Mouse (Mus musculus) heart, embryonic 11.5 days (tissue): Measurements from ENCODE around the gene Mef2d. TPM values are rescaled to one million over a fixed set of nuclear protein-coding genes. Genes with fewer than 3 reads are reported as not detected.

Experiments
- ATAC-seq: fragments of 200-750 bp; cut with Nextera tagmentation; replicated peaks from 2 replicates; pipeline ENCODE4 v1.8.0; 2017; ENCODE audit warnings: moderate library complexity; ENCODE audit not compliant: insufficient number of reproducible peaks, low FRiP score, low TSS enrichment
- H3K27ac ChIP-seq: fragments of 300-500 bp; sonication (generic); 2 replicates; pipeline ENCODE4 v1.5.1; 2014; ENCODE audit warnings: mild to moderate bottlenecking, low read depth, low read length
- H3K27me3 ChIP-seq: fragments of 300-500 bp; sonication (generic); 2 replicates; pipeline ENCODE4 v1.6.1; 2014; ENCODE audit warnings: mild to moderate bottlenecking, low read length, mixed read lengths; ENCODE audit not compliant: control insufficient read depth, insufficient read depth
- H3K36me3 ChIP-seq: fragments of 300-500 bp; sonication (generic); 2 replicates; pipeline ENCODE4 v1.6.1; 2014; ENCODE audit warnings: mild to moderate bottlenecking, low read length, moderate library complexity, mixed read lengths; ENCODE audit not compliant: control insufficient read depth, insufficient read depth
- H3K4me1 ChIP-seq: fragments of 300-500 bp; sonication (generic); 2 replicates; pipeline ENCODE4 v1.6.1; 2014; ENCODE audit warnings: low read length; ENCODE audit not compliant: control insufficient read depth, insufficient read depth
- H3K4me2 ChIP-seq: fragments of 300-500 bp; sonication (generic); 2 replicates; pipeline ENCODE4 v1.6.1; 2014; ENCODE audit warnings: mild to moderate bottlenecking, moderate library complexity
- H3K4me3 ChIP-seq: fragments of 300-500 bp; sonication (generic); 2 replicates; pipeline ENCODE4 v1.5.1; 2014; ENCODE audit warnings: low read depth, low read length
- H3K9ac ChIP-seq: fragments of 300-500 bp; sonication (generic); 2 replicates; pipeline ENCODE4 v1.6.1; 2014; ENCODE audit warnings: mild to moderate bottlenecking, low read depth, low read length, moderate library complexity
- H3K9me3 ChIP-seq: fragments of 300-500 bp; sonication (generic); replicated peaks from 2 replicates; pipeline ENCODE4 v1.6.1; 2016; ENCODE audit warnings: low read length; ENCODE audit not compliant: control insufficient read depth
- WGBS: fragments of 180-500 bp; shearing (Covaris S2); extraction: QIAGEN DNeasy Blood & Tissue Kit; methylation state at CpG from one replicate; pipeline ENCODE4 v1.1.7; 2014; ENCODE audit not compliant: insufficient replicate concordance; 5-methylcytosine and 5-hydroxymethylcytosine counted together
- microRNA-seq: library from miRNA; unstranded; fragments of <30 nt; microRNA quantifications from one replicate; pipeline ENCODE4, GENCODE M21; 2016; ENCODE audit warnings: borderline number of aligned reads
- polyA plus RNA-seq: library from polyadenylated mRNA; unstranded; fragments of >200 nt; fragmentation: Nextera tagmentation; extraction: Ambion mirVana; gene quantifications from 2 replicates; pipeline ENCODE4 v1.2.1, GENCODE M21; 2014

Mef2d gene
- polyA plus RNA-seq, 1 experiment from 2014 or later, result 39.8 TPM

DNA sequence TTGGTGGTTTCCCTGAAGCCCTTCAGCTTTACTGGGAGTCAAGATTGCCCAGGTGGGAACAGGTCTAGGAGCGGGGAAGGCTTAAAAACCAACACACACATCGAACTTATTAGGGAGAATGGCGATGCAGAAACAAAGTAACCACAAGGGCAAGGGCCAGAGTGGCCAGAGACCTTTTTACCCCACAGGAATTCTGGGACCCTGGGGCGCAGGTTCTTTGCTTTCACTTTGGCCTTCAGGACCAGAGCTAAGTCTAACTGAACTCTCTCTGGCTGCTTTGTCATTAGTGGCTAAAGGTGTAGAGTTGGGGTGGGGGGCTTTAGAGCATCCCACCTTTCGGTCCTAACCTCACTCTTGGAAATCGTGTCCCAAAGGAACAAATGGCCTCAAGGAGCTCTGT is 73.9 kb downstream of the Mef2d start:
- no peak overlapping the region for H3K9ac ChIP-seq
- no peak overlapping the region for H3K27ac ChIP-seq
- peaks cover 3% of the 10 kb centered on the region; the same call in 1 of the 2 replicates for H3K4me1 ChIP-seq
- peak overlapping the region; percentile 35 for H3K4me3 ChIP-seq
- H3K36me3 ChIP-seq, result no peaks in the 10 kb centered on the region
- H3K4me2 ChIP-seq, result peak overlapping the region; percentile 53
- 3% methylated on average over 6 of the region's 6 CpGs for WGBS
- no peaks in the 10 kb centered on the region for H3K9me3 ChIP-seq
- ATAC-seq, result no peak
- peaks cover 94% of the 10 kb centered on the region for H3K27me3 ChIP-seq

DNA sequence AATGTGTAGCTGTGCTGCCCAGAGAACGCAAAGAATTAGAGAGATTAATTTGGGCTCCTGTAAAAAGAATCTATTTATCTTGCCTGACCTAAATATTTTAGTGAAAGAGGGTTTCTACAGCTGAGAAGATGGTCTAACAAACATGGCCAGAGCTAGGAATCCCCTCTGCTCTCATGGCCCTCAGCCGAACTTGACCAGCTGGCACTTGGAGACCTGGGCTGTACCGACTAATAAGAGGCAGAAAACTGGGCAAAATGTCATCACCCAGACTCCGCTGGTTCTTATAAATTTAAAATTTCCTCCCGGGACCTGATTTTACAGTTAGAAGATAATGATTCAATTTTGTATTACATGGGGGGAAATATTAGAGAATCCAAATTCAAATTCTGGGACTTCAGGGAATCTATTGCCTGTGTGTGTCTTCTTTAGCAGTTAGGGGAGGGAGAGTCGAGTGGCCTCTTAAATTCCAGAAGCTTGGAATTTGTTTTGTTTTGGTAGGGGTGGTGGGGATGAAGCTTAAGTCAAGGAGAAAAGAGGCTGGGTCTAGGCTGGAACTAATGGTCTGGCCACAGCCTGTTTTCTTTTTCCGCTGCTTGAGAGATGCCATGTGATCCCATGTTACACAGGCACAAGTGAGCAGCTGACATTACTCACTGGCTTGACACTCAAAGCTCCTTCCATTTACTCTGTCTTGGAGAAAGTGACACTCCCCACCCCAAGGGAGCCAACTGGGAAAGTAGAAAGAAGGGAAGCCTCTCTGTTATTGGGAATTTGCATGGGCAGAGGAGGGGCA is 74.6 kb downstream of the Mef2d start:
- WGBS, result 13% methylated on average over 7 of the region's 7 CpGs
- Histone ChIP-seq H3K4me1 (peaks cover 3% of the 10 kb centered on the region; the same call in 1 of the 2 replicates), H3K4me3 (no peak overlapping the region), H3K27ac (no peak overlapping the region), H3K27me3 (peaks cover 95% of the 10 kb centered on the region), H3K9me3 (no peaks in the 10 kb centered on the region), H3K36me3 (no peaks in the 10 kb centered on the region), H3K4me2 (no peak overlapping the region), H3K9ac (no peak overlapping the region)
- ATAC-seq, result no peak

DNA sequence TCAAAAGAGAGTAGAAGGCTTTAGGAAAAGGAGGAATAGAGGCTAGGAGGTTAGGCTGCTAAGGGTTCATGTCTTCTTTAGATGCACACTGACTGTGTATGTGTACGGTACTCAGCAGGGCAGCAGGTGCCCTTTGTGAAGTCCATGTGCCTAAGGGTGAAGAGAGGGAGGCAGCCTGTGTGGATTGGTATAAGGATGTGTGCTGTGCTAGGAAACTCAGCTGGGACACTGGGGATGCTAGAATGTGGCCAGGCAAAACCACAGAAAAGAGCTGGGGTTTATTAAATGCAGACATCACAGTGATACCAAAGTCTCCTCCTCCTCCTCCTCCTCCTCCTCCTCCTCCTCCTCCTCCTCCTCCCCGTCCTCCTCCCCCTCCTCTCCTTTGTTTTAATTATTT is 75.5 kb downstream of the Mef2d start:
- Histone ChIP-seq H3K4me3 (no peak overlapping the region), H3K4me1 (peaks cover 3% of the 10 kb centered on the region; the same call in 1 of the 2 replicates), H3K36me3 (no peaks in the 10 kb centered on the region), H3K27me3 (peaks cover 93% of the 10 kb centered on the region), H3K9me3 (no peaks in the 10 kb centered on the region), H3K27ac (no peak overlapping the region), H3K4me2 (no peak overlapping the region), H3K9ac (no peak overlapping the region)
- 26% methylated on average over 2 of the region's 2 CpGs for whole genome bisulfite sequencing
- ATAC-seq, result no peak

DNA sequence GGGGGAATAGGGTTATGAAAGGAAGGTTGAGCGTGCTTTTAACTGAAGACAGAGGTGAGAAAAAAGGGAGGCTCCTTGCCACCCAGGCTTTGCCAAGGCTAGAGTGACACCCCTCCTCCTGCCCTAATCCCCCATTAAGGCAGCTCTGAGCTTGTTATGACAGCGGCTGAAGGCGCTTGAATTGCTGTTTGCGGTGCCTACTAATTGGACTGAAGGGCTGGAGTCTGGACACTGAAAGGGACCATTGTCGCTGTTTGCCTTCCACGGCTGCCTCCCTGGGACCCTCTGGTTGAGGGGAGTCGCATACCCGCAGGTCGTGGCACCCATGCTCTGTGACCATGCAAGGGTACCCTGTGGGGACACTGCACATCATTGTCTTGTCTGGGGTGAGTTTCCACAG is 77.8 kb downstream of the Mef2d start:
- H3K4me2 ChIP-seq, result no peak overlapping the region
- H3K9me3 ChIP-seq, result no peaks in the 10 kb centered on the region
- H3K9ac ChIP-seq, result no peak overlapping the region
- no peak overlapping the region for H3K4me3 ChIP-seq
- H3K36me3 ChIP-seq, result no peaks in the 10 kb centered on the region
- 23% methylated on average over 9 of the region's 9 CpGs for WGBS
- H3K4me1 ChIP-seq, result peaks cover 3% of the 10 kb centered on the region; the same call in 1 of the 2 replicates
- peaks cover 88% of the 10 kb centered on the region for H3K27me3 ChIP-seq
- no peak for ATAC-seq
- H3K27ac ChIP-seq, result no peak overlapping the region

DNA sequence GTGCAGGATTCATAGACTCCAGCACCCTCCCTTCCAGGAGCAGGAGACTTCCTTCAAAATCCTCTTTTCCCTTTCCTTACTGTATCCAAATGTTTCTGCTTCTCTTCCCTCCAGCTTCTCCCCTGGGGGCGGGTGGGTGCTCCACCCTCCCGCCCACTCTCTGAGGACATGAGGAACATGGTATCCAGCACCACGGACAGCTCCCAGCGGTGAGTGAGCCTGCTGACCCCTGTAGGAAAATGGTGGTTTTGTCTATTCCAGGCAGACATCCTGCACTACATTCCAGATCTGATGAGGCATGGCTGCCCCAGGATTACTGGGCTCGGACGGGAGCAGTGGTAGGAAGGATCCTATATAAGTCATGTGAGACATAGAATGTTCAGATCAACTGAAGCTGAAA is 78.7 kb downstream of the Mef2d start:
- no peak overlapping the region for H3K4me2 ChIP-seq
- 1% methylated on average over 6 of the region's 6 CpGs for WGBS
- H3K27me3 ChIP-seq, result peaks cover 84% of the 10 kb centered on the region
- no peak overlapping the region for H3K9ac ChIP-seq
- no peak overlapping the region for H3K4me3 ChIP-seq
- H3K9me3 ChIP-seq, result no peaks in the 10 kb centered on the region
- H3K36me3 ChIP-seq, result no peaks in the 10 kb centered on the region
- no peaks in the 10 kb centered on the region for H3K4me1 ChIP-seq
- H3K27ac ChIP-seq, result no peak overlapping the region
- ATAC-seq, result no peak

Small RNA genes lying within 50 kb of the gene (microRNA-seq; reads per million reads assigned to microRNA genes)
- gene Gm25641, result not detected
- gene Mir3093, result not detected
- gene Mir9-1, result not detected

Other genes starting within 250 kb of the Mef2d start
- 172 and 179 TPM in 2 replicates for gene Hdgf, start 236.1 kb upstream of the Mef2d start, polyA plus RNA-seq
- gene Mrpl24, start 222.9 kb upstream of the Mef2d start, polyA plus RNA-seq, result 67.3 and 68.2 TPM in 2 replicates
- gene Isg20l2, start 212.1 kb upstream of the Mef2d start, polyA plus RNA-seq, result 25.0 and 30.2 TPM in 2 replicates
- gene Rrnad1, start 211.7 kb upstream of the Mef2d start, polyA plus RNA-seq, result 14.3 and 14.9 TPM in 2 replicates
- 24.1 and 25.1 TPM in 2 replicates for gene Crabp2, start 193.7 kb upstream of the Mef2d start, polyA plus RNA-seq
- gene Nes, start 171.3 kb upstream of the Mef2d start, polyA plus RNA-seq, result 11.1 and 15.1 TPM in 2 replicates
- gene Bcan, start 142.1 kb upstream of the Mef2d start, polyA plus RNA-seq, result not detected in 2 replicates
- not detected in 2 replicates for gene Hapln2, start 114.8 kb upstream of the Mef2d start, polyA plus RNA-seq
- 22.1 and 23.9 TPM in 2 replicates for gene Gpatch4, start 99.3 kb upstream of the Mef2d start, polyA plus RNA-seq
- gene Naxe, start 83.9 kb upstream of the Mef2d start, polyA plus RNA-seq, result 136 and 149 TPM in 2 replicates
- gene Ttc24, start 64.1 kb upstream of the Mef2d start, polyA plus RNA-seq, result not detected in 2 replicates
- gene Iqgap3, start 60.4 kb upstream of the Mef2d start, polyA plus RNA-seq, result 18.5 and 21.9 TPM in 2 replicates
- 0.10 TPM in 1 of 2 replicates, not detected in the other for gene Rhbg, start 112.3 kb downstream of the Mef2d start, polyA plus RNA-seq
- 0.31 TPM in 1 of 2 replicates, not detected in the other for gene Gm38392, start 144.8 kb downstream of the Mef2d start, polyA plus RNA-seq
- gene Tsacc, start 154.6 kb downstream of the Mef2d start, polyA plus RNA-seq, result 12.8 and 14.9 TPM in 2 replicates
- 491 and 516 TPM in 2 replicates for gene Cct3, start 154.7 kb downstream of the Mef2d start, polyA plus RNA-seq
- gene Glmp, start 182.7 kb downstream of the Mef2d start, polyA plus RNA-seq, result 106 and 118 TPM in 2 replicates
- gene Tmem79, start 193.8 kb downstream of the Mef2d start, polyA plus RNA-seq, result 1.3 TPM in 2 replicates
- 35.2 and 37.8 TPM in 2 replicates for gene Smg5, start 193.9 kb downstream of the Mef2d start, polyA plus RNA-seq
- gene Paqr6, start 222.2 kb downstream of the Mef2d start, polyA plus RNA-seq, result 2.7 and 3.0 TPM in 2 replicates
- gene Bglap3, start 230.4 kb downstream of the Mef2d start, polyA plus RNA-seq, result not detected in 2 replicates
- gene Bglap2, start 236.3 kb downstream of the Mef2d start, polyA plus RNA-seq, result not detected in 2 replicates
- gene Bglap, start 242.1 kb downstream of the Mef2d start, polyA plus RNA-seq, result not detected in 2 replicates